In the genomic region with DNA sequence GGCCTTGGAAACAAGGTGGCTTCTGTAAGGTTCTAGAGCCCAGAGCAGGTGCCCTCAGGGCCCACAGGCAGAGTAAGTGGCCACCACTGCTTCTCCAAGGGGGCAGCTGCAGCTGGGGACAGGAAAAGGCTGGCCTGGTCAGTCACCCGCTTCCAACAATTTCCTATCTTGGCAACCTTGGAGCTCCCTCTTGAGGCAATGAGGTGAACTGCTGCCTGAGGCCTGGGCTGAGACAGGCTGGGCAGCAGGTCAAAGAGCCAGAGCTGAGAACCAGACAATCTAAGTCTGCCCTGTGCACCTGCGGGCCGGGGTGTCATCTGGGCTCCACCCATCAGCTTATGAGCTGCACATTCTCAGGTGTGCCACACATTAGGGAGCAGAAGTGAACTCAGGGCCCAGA, we compare ENCODE assay signal across 8 mouse cellular contexts. TPM values are rescaled to one million over a fixed set of nuclear protein-coding genes. Genes with fewer than 3 reads are reported as not detected.
DNase-seq lines count a peak whose midpoint lies in the region; ATAC-seq and TF ChIP-seq lines count a peak whose summit lies in the region.

No protein-coding gene starts in this region.

- H3K9ac ChIP-seq in lung, embryonic 16.5 days (ENCODE audit: low read length): no peak overlapping the region

- H3K27ac ChIP-seq in bone marrow macrophage, adult 2 months (ENCODE audit: insufficient read depth, low read depth, low read length): no peak overlapping the region
- no peak overlapping the region for H3K27ac ChIP-seq in lung, embryonic 16.5 days (ENCODE audit: low read length)

- peaks cover 22% of the 10 kb centered on the region for H3K27me3 ChIP-seq in G1E (ENCODE audit: insufficient read depth, low read length)
- no peaks in the 10 kb centered on the region for H3K27me3 ChIP-seq in lung, embryonic 16.5 days (ENCODE audit: control insufficient read depth, insufficient read depth, low read depth, low read length)

- ATAC-seq in G1E (ENCODE audit: extremely low read depth, insufficient number of reproducible peaks, low FRiP score, poor library complexity, severe bottlenecking): peak; percentile 45; the same call in 1 of the 2 replicates
- ATAC-seq in lung, embryonic 16.5 days (ENCODE audit: low read depth): peak; percentile 69; the same call in 1 of the 2 replicates

- no peak overlapping the region for H3K4me3 ChIP-seq in G1E (ENCODE audit: low read depth, low read length)
- H3K4me3 ChIP-seq in bone marrow macrophage, adult 2 months (ENCODE audit: insufficient read depth, low read length): no peak overlapping the region
- no peak overlapping the region for H3K4me3 ChIP-seq in lung, embryonic 16.5 days (ENCODE audit: low read length)

- H3K9me3 ChIP-seq in G1E (replicated peaks): no peaks in the 10 kb centered on the region
- H3K9me3 ChIP-seq in lung, embryonic 16.5 days (ENCODE audit: control insufficient read depth, low read length): no peaks in the 10 kb centered on the region

- H3K4me1 ChIP-seq in G1E (ENCODE audit: insufficient read depth, low read depth, low read length): no peaks in the 10 kb centered on the region
- peaks cover 34% of the 10 kb centered on the region for H3K4me1 ChIP-seq in bone marrow macrophage, adult 2 months (ENCODE audit: control insufficient read depth, insufficient read depth, low read length)
- H3K4me1 ChIP-seq in lung, embryonic 16.5 days (replicated peaks; ENCODE audit: control insufficient read depth, insufficient read depth, low read length): no peaks in the 10 kb centered on the region

- H3K36me3 ChIP-seq in G1E (replicated peaks): no peaks in the 10 kb centered on the region
- no peaks in the 10 kb centered on the region for H3K36me3 ChIP-seq in lung, embryonic 16.5 days (ENCODE audit: control insufficient read depth, insufficient read depth, low read length)

- no peak for TF ChIP-seq POLR2A in bone marrow macrophage, adult 2 months (IDR thresholded peaks at IDR 0.05; ENCODE audit: borderline replicate concordance, low read depth, low read length)

- intact Hi-C loops in heart, postnatal 14 days (cut with DNase I): loop anchor here (1.0 to 5.0 kb wide), 3 partner anchors 44 to 161 kb away; no protein-coding TSS in a partner anchor

- DNase-seq in G1E (ENCODE audit: low spot score): peak; percentile 44
- peak; percentile 49 for DNase-seq in fibroblast of lung, adult 2 months (ENCODE audit: low read depth)
- DNase-seq in heart, postnatal 14 days: peak; percentile 82 to 92
- DNase-seq in layer of hippocampus, adult 8-10 months (ENCODE audit: low spot score in 2 of 2): peak; percentile 47 to 86
- DNase-seq in right cerebral cortex, postnatal 10 days (ENCODE audit: low spot score in 2 of 2): peak; percentile 65 to 80
- peak; percentile 32 for DNase-seq in urinary bladder, postnatal 10 days (ENCODE audit: low spot score)

- no peak overlapping the region for H3K4me2 ChIP-seq in lung, embryonic 16.5 days (ENCODE audit: low read depth, low read length)

- 18% methylated on average over 3 of the region's 3 CpGs for WGBS in lung, embryonic 16.5 days

- TF ChIP-seq CTCF in G1E (IDR thresholded peaks at IDR 0.05; ENCODE audit: low read depth, low read length): peak; percentile 93
- TF ChIP-seq CTCF in bone marrow macrophage, adult 2 months (IDR thresholded peaks at IDR 0.05; ENCODE audit: low read depth, low read length): peak; percentile 91

RNA-seq across cellular contexts. Expression of gene Cx3cr1, which starts 3.5 kb away (rescaled TPM):
- not detected in 2 replicates for total RNA-seq in G1E (2014; fragmentation: Nextera tagmentation)
- total RNA-seq in G1E (2017): 0.22 TPM in 1 of 2 replicates, not detected in the other
- polyA plus RNA-seq in G1E (2012): not detected in 2 replicates
- 59.9 and 65.4 TPM in 2 replicates for polyA plus RNA-seq in bone marrow macrophage, adult 2 months (2012; ENCODE audit: insufficient read depth, insufficient read length, missing spikeins)
- 1 to 10 TPM; 3.4 TPM for total RNA-seq in heart, postnatal 14 days (2021)
- 100 to 1,000 TPM in 2 of 4 experiments, 10 to 100 TPM in 2; 28.2 to 108 (median 66.4) TPM for total RNA-seq in layer of hippocampus, adult 8-10 months (2022)
- 8.9 and 9.2 TPM in 2 replicates for polyA plus RNA-seq in lung, embryonic 16.5 days (2015; fragmentation: Nextera tagmentation; extraction: Ambion mirVana)

RNA-seq across cellular contexts. Expression of gene Ccr8, which starts 18.7 kb away (rescaled TPM):
- not detected in 2 replicates for total RNA-seq in G1E (2014; fragmentation: Nextera tagmentation)
- not detected in 2 replicates for total RNA-seq in G1E (2017)
- polyA plus RNA-seq in G1E (2012): not detected in 2 replicates
- polyA plus RNA-seq in bone marrow macrophage, adult 2 months (2012; ENCODE audit: insufficient read depth, insufficient read length, missing spikeins): not detected in 2 replicates
- total RNA-seq in heart, postnatal 14 days (2021): under 1 TPM in 1 of 2 experiments, not detected in 1; 0.44 TPM
- total RNA-seq in layer of hippocampus, adult 8-10 months (2022): not detected
- 0.38 and 0.72 TPM in 2 replicates for polyA plus RNA-seq in lung, embryonic 16.5 days (2015; fragmentation: Nextera tagmentation; extraction: Ambion mirVana)

RNA-seq across cellular contexts. Expression of gene Slc25a38, which starts 37.0 kb away (rescaled TPM):
- total RNA-seq in G1E (2014; fragmentation: Nextera tagmentation) (56.2 and 59.8 TPM in 2 replicates), G1E (2017) (39.1 and 44.2 TPM in 2 replicates)
- 38.8 and 51.2 TPM in 2 replicates for polyA plus RNA-seq in G1E (2012)
- polyA plus RNA-seq in bone marrow macrophage, adult 2 months (2012; ENCODE audit: insufficient read depth, insufficient read length, missing spikeins): 18.5 and 18.7 TPM in 2 replicates
- 10 to 100 TPM; 12.3 to 14.0 TPM for total RNA-seq in heart, postnatal 14 days (2021)
- 10 to 100 TPM; 23.5 to 31.8 (median 26.7) TPM for total RNA-seq in layer of hippocampus, adult 8-10 months (2022)
- 29.8 and 29.9 TPM in 2 replicates for polyA plus RNA-seq in lung, embryonic 16.5 days (2015; fragmentation: Nextera tagmentation; extraction: Ambion mirVana)

RNA-seq across cellular contexts. Expression of gene Xirp1, which starts 49.8 kb away (rescaled TPM):
- total RNA-seq in G1E (2014; fragmentation: Nextera tagmentation) (not detected in 2 replicates), G1E (2017) (0.05 and 0.06 TPM in 2 replicates)
- polyA plus RNA-seq in G1E (2012): not detected in 2 replicates
- not detected in 2 replicates for polyA plus RNA-seq in bone marrow macrophage, adult 2 months (2012; ENCODE audit: insufficient read depth, insufficient read length, missing spikeins)
- 100 to 1,000 TPM; 105 to 114 TPM for total RNA-seq in heart, postnatal 14 days (2021)
- under 1 TPM; 0.06 to 0.25 (median 0.10) TPM for total RNA-seq in layer of hippocampus, adult 8-10 months (2022)
- 1.3 and 1.6 TPM in 2 replicates for polyA plus RNA-seq in lung, embryonic 16.5 days (2015; fragmentation: Nextera tagmentation; extraction: Ambion mirVana)

RNA-seq across cellular contexts. Expression of gene Rpsa, which starts 54.3 kb away (rescaled TPM):
- total RNA-seq in G1E (2014; fragmentation: Nextera tagmentation) (4,941 and 5,512 TPM in 2 replicates), G1E (2017) (6,009 and 6,679 TPM in 2 replicates)
- 3,654 and 17,705 TPM in 2 replicates for polyA plus RNA-seq in G1E (2012)
- 1,167 and 1,228 TPM in 2 replicates for polyA plus RNA-seq in bone marrow macrophage, adult 2 months (2012; ENCODE audit: insufficient read depth, insufficient read length, missing spikeins)
- 100 to 1,000 TPM; 475 to 558 TPM for total RNA-seq in heart, postnatal 14 days (2021)
- 100 to 1,000 TPM; 400 to 515 (median 436) TPM for total RNA-seq in layer of hippocampus, adult 8-10 months (2022)
- 1,386 and 1,480 TPM in 2 replicates for polyA plus RNA-seq in lung, embryonic 16.5 days (2015; fragmentation: Nextera tagmentation; extraction: Ambion mirVana)

Comparison
In these comparisons a context has a peak if more than half of its experiments do, and no peak if none do; other contexts are left out.
1. DNase-seq: peak in every context shown above with its lines; median percentile 87 in heart, postnatal 14 days; 72 in right cerebral cortex, postnatal 10 days; 66 in layer of hippocampus, adult 8-10 months; 49 in fibroblast of lung, adult 2 months; 44 in G1E; 32 in urinary bladder, postnatal 10 days.
2. RNA of gene Cx3cr1, which starts 3.5 kb away (total RNA-seq): 28.2 to 108 TPM in layer of hippocampus, adult 8-10 months; 3.4 TPM in heart, postnatal 14 days and 0.22 TPM in G1E; every median in the first group is over 4 times any median in the second.